Mouse (Mus musculus) liver, postnatal 0 days (tissue): ENCODE data around the gene Gda. TPM values are rescaled to one million over a fixed set of nuclear protein-coding genes. Genes with fewer than 3 reads are reported as not detected.

ENCODE experiments used
- ATAC-seq: fragments of 200-750 bp; cut with Nextera tagmentation; 2 replicates; pipeline ENCODE4 v1.8.0; 2017; ENCODE audit warnings: mild to moderate bottlenecking, moderate library complexity
- DNase-seq: peaks from one replicate; pipeline ENCODE4 v3.0.0-alpha.2; 2016
- H3K27ac ChIP-seq: fragments of 300-500 bp; sonication (generic); 2 replicates; pipeline ENCODE4 v1.5.1; 2014; ENCODE audit warnings: antibody characterized with exemption, moderate library complexity, mild to moderate bottlenecking, low read depth
- H3K27me3 ChIP-seq: fragments of 300-500 bp; sonication (generic); 2 replicates; pipeline ENCODE4 v1.6.1; 2014; ENCODE audit warnings: low read length, control low read depth, mixed read lengths; ENCODE audit not compliant: insufficient read depth
- H3K36me3 ChIP-seq: fragments of 300-500 bp; sonication (generic); replicated peaks from 2 replicates; pipeline ENCODE4 v1.6.1; 2014; ENCODE audit warnings: mild to moderate bottlenecking, control low read depth, low read length, moderate library complexity, mixed read lengths; ENCODE audit not compliant: insufficient read depth
- H3K4me1 ChIP-seq: fragments of 300-500 bp; sonication (generic); 2 replicates; pipeline ENCODE4 v1.6.1; 2014; ENCODE audit warnings: antibody characterized with exemption, mild to moderate bottlenecking, control low read depth; ENCODE audit not compliant: insufficient read depth
- H3K4me2 ChIP-seq: fragments of 300-500 bp; sonication (generic); 2 replicates; pipeline ENCODE4 v1.6.1; 2014; ENCODE audit warnings: low read depth, mild to moderate bottlenecking, low read length, moderate library complexity, mixed read lengths
- H3K4me3 ChIP-seq: fragments of 300-500 bp; sonication (generic); 2 replicates; pipeline ENCODE4 v1.5.1; 2014; ENCODE audit warnings: low read depth, low read length
- H3K9ac ChIP-seq: fragments of 300-500 bp; sonication (generic); replicated peaks from 2 replicates; pipeline ENCODE4 v1.6.1; 2014; ENCODE audit warnings: mild to moderate bottlenecking, moderate library complexity
- H3K9me3 ChIP-seq: fragments of 300-500 bp; sonication (generic); 2 replicates; pipeline ENCODE4 v1.6.1; 2016; ENCODE audit warnings: mild to moderate bottlenecking, control low read depth, low read length, mixed read lengths
- CTCF ChIP-seq: sonication (generic); IDR thresholded peaks from 2 replicates; pipeline ENCODE4 v1.5.1; 2016; ENCODE audit warnings: antibody characterized with exemption, low read depth
- EP300 ChIP-seq: IDR thresholded peaks from 2 replicates; pipeline ENCODE4 v1.6.1; 2016; ENCODE audit warnings: antibody characterized with exemption, low read depth, mild to moderate bottlenecking
- WGBS: fragments of 180-500 bp; shearing (Covaris S2); extraction: QIAGEN DNeasy Blood & Tissue Kit; methylation state at CpG from one replicate; pipeline ENCODE4 v1.1.7; 2014; ENCODE audit not compliant: insufficient replicate concordance; 5-methylcytosine and 5-hydroxymethylcytosine counted together
- polyA plus RNA-seq: library from polyadenylated mRNA; unstranded; fragments of >200 nt; fragmentation: Nextera tagmentation; extraction: Ambion mirVana; gene quantifications from 2 replicates; pipeline ENCODE4 v1.2.1, GENCODE M21; 2015

Gda gene
- polyA plus RNA-seq, 1 experiment from 2014 or later, result 2.0 TPM

DNA sequence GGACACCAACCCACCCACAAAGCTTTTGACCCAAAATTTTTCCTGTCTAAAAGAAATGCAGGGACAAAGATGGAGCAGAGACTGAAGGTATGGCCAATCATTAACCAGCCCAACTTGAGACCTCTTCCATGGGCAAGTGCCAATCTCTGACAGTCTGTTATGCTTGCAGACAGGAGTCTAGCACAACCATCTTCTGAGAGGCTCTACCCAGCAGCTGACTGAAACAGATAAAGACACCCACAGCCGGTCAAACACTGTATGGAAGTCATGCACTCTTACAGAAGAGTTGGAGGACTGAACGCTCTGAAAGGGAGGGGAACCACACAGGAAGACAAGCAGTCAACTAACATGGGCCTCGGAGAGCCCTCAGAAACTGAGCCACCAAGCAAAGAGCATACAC is 36.7 kb downstream of the Gda start:
- H3K9me3 ChIP-seq, result no peaks in the 10 kb centered on the region
- H3K27me3 ChIP-seq, result no peaks in the 10 kb centered on the region
- H3K4me1 ChIP-seq, result peaks cover 3% of the 10 kb centered on the region
- no peak overlapping the region for H3K9ac ChIP-seq
- TF ChIP-seq EP300, result peak; percentile 75
- TF ChIP-seq CTCF, result no peak
- 53% methylated on average over 3 of the region's 3 CpGs for WGBS
- DNase-seq (peak; percentile 15), ATAC-seq (peak; percentile 86)
- no peaks in the 10 kb centered on the region for H3K36me3 ChIP-seq
- no peak overlapping the region for H3K4me3 ChIP-seq
- 0 out of 2 replicates have a peak overlapping the region, but pooled peaks have one; percentile 44 for H3K27ac ChIP-seq
- no peak overlapping the region for H3K4me2 ChIP-seq

DNA sequence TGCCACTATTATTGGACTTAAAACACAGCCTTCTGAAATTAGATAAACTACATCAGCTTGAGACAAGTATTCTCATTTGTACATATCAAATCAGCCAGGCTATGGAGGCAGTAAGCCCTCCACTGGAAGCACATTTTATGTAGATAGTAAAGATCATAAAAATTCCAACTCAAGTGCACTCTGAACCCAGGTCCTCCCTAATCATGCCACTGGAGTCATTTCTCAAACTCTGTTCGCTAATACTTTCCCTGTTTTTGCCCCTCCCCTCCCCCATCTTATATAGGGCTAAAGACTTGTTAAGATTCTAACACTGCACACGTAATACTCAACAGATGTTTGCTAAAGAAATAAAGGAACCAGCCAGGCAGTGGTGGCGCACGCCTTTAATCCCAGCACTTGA is 39.9 kb downstream of the Gda start:
- Histone ChIP-seq H3K4me1 (peaks cover 3% of the 10 kb centered on the region), H3K27ac (no peak overlapping the region), H3K36me3 (no peaks in the 10 kb centered on the region), H3K27me3 (no peaks in the 10 kb centered on the region), H3K9ac (no peak overlapping the region), H3K9me3 (no peaks in the 10 kb centered on the region), H3K4me3 (no peak overlapping the region), H3K4me2 (no peak overlapping the region)
- TF ChIP-seq CTCF, result no peak
- no peak for TF ChIP-seq EP300
- DNase-seq (no peak), ATAC-seq (no peak)
- WGBS, result 74% methylated on average over 4 of the region's 4 CpGs

DNA sequence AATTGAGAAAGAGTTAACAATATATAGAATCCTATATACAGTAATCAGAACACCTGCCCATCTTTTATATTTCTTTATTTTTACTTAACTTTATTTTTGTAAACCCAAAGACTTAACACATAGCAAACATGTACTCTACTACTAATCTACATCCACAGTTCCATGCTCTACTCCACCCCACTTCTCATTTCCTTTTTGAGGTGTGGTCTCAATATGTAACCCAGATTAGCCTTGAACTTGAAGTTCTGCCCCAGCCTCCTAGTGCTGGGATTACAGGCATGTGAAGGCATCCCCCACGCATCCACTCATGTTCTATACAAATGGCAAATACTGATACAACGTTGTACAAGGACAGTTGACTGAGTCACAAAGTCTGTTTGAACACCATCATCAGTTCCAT is 40.4 kb downstream of the Gda start:
- H3K4me1 ChIP-seq, result peaks cover 2% of the 10 kb centered on the region
- ATAC-seq (no peak), DNase-seq (no peak)
- H3K27ac ChIP-seq, result no peak overlapping the region
- H3K4me3 ChIP-seq, result no peak overlapping the region
- no peaks in the 10 kb centered on the region for H3K27me3 ChIP-seq
- no peak overlapping the region for H3K9ac ChIP-seq
- no peaks in the 10 kb centered on the region for H3K9me3 ChIP-seq
- TF ChIP-seq EP300, result no peak
- no peak for TF ChIP-seq CTCF
- H3K4me2 ChIP-seq, result no peak overlapping the region
- 56% methylated on average over 2 of the region's 2 CpGs for WGBS
- H3K36me3 ChIP-seq, result no peaks in the 10 kb centered on the region

DNA sequence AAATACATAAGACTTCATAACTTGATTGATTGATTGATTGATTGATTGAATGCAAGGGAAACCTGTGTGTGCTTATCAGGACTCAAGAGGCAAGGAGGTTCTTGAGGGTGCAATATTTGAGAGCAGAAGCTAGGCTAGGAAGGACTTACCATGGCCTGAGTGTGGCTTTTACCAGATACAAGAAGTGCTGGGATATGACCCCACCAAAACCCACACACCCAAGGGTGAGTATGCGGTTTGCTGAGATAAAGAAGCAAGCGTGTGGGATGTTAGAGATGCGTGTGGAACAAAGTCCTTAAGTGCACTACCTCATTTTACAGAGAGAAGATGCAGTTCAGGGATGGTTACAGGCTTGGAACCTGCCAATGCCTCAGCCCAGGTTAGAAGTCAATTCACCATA is 41.0 kb downstream of the Gda start:
- Histone ChIP-seq H3K4me3 (no peak overlapping the region), H3K27ac (no peak overlapping the region), H3K9me3 (no peaks in the 10 kb centered on the region), H3K36me3 (no peaks in the 10 kb centered on the region), H3K9ac (no peak overlapping the region), H3K27me3 (no peaks in the 10 kb centered on the region), H3K4me2 (no peak overlapping the region), H3K4me1 (no peaks in the 10 kb centered on the region)
- TF ChIP-seq CTCF (no peak), EP300 (no peak)
- ATAC-seq (peak; percentile 57), DNase-seq (no peak)
- 56% methylated on average over 3 of the region's 3 CpGs for WGBS

DNA sequence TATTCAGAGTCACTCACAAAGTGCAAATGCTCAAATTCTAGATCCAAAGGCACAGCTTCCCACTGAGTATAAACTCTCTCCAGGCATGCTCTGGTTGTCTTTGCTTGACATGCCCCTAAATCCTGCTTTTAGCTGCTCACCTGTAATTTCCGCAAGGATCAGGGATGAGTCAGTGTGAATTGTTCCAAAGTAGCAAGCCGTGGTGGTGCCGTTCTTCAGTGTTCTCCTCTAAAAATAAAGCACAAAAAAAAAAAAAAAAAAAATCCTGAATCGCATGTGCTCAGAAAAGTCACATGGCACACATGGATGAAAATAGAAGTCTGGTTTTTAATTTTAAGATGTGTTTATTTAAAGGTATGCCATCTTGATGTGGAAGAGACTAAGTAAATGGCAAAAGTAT is 47.9 kb downstream of the Gda start:
- no peak overlapping the region for H3K9ac ChIP-seq
- TF ChIP-seq CTCF (no peak), EP300 (no peak)
- no peak for ATAC-seq
- no peak overlapping the region for H3K4me2 ChIP-seq
- H3K9me3 ChIP-seq, result no peaks in the 10 kb centered on the region
- no peak for DNase-seq
- no peaks in the 10 kb centered on the region for H3K27me3 ChIP-seq
- H3K36me3 ChIP-seq, result no peaks in the 10 kb centered on the region
- 79% methylated on average over 4 of the region's 4 CpGs for WGBS
- no peak overlapping the region for H3K4me3 ChIP-seq
- H3K4me1 ChIP-seq, result no peaks in the 10 kb centered on the region
- no peak overlapping the region for H3K27ac ChIP-seq

DNA sequence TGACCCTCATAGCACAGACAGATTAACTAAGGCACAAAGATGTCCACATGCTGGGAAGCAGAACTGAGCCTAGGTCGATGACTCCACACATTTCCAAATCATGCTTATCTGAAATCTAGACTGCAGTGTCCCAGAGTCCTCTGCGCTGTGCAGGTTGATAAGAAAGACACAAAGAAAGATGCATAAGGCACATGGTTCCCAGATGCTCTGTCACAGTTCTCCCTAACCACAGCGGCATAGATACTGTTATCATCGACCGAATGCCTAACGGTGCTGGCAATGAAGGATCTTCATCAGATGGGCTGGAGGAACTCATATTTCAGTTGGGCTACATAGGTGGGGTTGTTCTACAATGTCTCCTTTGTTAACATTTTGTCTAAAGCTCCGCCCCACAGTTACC is 49.5 kb downstream of the Gda start:
- no peaks in the 10 kb centered on the region for H3K27me3 ChIP-seq
- no peak overlapping the region for H3K4me3 ChIP-seq
- no peak overlapping the region for H3K9ac ChIP-seq
- no peak overlapping the region for H3K4me2 ChIP-seq
- H3K27ac ChIP-seq, result no peak overlapping the region
- ATAC-seq, result no peak
- no peak for DNase-seq
- no peaks in the 10 kb centered on the region for H3K36me3 ChIP-seq
- H3K4me1 ChIP-seq, result no peaks in the 10 kb centered on the region
- 57% methylated on average over 7 of the region's 7 CpGs for WGBS
- TF ChIP-seq CTCF (no peak), EP300 (peak; percentile 69)
- no peaks in the 10 kb centered on the region for H3K9me3 ChIP-seq

DNA sequence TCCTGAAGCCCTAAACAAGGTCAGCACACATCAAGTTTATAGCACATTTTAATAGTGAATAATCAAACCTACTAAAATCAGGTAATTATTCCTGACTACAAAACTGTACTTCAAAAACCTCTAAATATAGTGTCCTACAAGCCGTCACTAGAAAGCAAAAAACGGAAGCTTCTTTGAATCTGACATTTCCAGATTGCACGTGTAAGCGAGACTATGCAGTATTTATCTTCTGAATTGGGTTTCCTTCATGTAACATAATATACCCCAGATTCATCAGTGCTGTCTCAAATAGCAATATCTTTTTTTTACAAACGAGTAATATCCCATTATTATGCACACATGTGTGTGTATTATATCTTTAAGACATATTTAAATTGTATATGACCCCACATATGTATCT is 54.8 kb downstream of the Gda start:
- 78% methylated on average over 5 of the region's 5 CpGs for WGBS
- no peaks in the 10 kb centered on the region for H3K4me1 ChIP-seq
- ATAC-seq, result no peak

More for the DNA sequence above, 54.8 kb downstream of the Gda start:
- H3K27ac ChIP-seq, result no peak overlapping the region
- no peak overlapping the region for H3K4me3 ChIP-seq
- no peak for TF ChIP-seq EP300
- TF ChIP-seq CTCF, result no peak
- 0 out of 2 replicates have a peak, but pooled peaks cover 3% of the 10 kb centered on the region for H3K36me3 ChIP-seq
- no peak overlapping the region for H3K4me2 ChIP-seq
- DNase-seq, result no peak
- H3K9me3 ChIP-seq, result no peaks in the 10 kb centered on the region
- no peaks in the 10 kb centered on the region for H3K27me3 ChIP-seq
- no peak overlapping the region for H3K9ac ChIP-seq
